Mouse (Mus musculus): ENCODE measurements around the gene Eef2.
"Not testable (repeated sequence)": the region's sequence is repeated elsewhere in the genome, so short reads cannot be mapped to it uniquely, and the experiment has no call there.

Gene Eef2

DNA sequence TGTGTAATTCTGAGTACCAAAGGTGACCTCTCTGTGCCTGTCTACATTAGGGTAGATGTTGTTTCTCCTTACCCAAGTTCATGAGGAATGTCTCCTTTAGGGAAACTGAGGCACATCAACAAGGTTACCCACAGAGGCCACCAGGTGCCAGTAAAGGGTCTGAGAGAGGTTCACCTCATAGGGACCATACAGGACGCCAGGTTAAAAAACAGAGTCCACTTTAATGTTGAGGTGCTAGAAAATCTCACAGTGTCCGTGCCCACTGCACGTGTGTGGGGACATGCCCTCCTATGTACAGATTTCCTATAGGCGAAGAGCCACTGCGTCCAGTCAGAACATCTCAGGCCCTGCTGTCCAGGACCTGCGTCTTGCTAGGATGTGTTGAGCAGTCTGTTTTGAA is 22.6 kb downstream of the Eef2 start:
- DNase-seq (ENCODE audit: low read depth in 1 of 2, low spot score in 2 of 2) = no peak

DNA sequence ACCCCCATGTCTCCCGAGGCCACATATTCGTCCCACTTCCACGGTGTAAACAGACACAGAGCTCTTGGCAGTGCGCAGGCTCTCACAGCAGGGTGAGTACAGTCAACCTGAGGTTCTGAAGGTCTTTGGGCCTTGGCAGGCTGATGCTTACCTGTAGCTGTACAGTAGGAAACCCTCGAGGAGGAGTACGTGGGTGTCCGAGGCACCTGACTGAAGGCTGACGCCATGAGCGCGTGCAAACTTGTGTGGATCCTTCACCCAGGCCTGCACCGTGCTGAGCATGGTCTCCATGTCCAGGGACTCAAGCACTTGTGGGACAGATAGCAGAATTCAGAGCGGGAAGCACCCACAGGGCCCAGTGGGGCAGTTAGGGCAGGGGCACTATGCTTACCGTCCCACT is 23.7 kb downstream of the Eef2 start:
- no peak for DNase-seq (ENCODE audit: low read depth in 1 of 2, low spot score in 2 of 2)

DNA sequence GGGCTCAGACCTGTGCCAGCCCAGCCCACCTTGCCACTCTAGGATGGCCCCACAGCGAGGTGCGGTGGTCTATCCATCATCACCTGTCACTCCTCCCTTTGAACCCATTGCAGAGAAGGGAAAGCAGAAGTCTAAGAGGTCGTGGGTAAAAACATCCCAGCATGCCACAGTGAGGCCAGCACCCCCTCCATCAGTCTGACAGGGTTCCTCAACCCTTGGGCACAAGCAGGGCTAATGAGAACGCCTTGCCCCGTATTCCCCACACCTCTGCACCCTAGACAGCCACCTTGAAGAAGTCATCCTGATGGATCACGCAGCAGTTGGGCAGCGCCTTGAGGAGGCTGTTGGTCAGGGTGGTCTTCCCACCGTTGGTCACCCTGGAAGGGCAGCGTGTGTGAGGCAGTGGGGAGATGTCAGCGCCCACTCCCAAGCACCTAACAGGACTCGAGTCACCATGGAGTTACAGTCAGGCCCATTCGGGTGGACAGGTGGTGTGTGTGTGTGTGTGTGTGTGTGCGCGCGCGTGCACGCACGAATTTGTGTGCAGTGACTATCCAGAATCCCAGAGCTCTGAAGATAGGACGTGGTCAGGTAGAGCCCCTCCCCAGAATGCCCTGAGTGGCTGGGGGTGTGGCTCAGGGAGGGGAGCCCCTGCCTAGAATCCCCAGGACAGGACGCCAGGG is 24.3 kb downstream of the Eef2 start:
- no peak for DNase-seq (ENCODE audit: low read depth in 1 of 2, low spot score in 2 of 2)

DNA sequence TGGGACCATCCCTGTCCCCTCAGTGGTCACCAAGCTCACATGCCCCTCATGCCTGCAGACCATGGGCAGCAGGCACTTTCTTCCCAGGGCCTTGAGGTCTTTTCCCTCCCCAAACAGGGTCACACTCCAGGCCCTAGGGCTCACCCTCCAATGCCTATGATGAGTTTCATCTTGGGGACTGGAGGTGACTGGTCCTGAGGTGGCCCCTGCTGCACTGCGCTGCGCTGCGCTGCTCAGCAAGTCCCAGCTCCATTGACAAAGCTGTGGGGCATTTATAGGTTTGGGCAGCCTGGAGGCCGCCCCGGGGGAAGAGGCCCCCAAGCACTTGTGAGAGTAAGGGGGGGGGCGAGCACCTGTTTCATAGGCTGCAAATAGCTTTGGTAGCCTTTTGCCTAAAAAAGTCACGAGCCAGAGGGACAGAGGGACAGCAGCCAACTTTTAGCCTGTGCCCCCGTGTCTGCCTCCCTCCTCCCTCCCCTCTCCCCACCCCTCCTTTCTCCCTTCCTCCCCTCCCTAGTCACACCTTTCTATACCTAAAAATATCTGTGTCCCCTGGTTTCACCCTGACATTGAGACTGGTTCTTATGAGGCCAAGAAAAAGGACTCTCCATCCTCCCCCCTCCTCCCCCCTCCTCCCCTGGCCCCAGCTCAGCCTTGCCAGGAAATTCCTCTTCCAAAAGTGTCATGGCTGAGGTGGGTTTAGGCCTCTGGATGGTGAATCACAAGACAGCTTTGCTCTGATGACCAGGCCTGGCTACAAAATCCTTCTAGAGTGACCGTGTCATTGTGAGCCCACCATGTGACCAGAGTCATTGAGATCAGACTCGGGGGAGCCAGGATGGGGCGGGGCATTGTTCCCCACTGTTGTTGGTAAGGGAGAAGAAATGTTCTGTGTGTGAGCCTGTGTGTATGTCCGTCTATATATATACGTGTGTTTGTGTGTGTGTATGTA is 25.7 kb downstream of the Eef2 start, which contains the start of gene Nmrk2:
Nmrk2 (minus strand) TSS at position 245 of the 952 bp plus-strand sequence.
- no peak for DNase-seq (ENCODE audit: low read depth in 1 of 2, low spot score in 2 of 2)

DNA sequence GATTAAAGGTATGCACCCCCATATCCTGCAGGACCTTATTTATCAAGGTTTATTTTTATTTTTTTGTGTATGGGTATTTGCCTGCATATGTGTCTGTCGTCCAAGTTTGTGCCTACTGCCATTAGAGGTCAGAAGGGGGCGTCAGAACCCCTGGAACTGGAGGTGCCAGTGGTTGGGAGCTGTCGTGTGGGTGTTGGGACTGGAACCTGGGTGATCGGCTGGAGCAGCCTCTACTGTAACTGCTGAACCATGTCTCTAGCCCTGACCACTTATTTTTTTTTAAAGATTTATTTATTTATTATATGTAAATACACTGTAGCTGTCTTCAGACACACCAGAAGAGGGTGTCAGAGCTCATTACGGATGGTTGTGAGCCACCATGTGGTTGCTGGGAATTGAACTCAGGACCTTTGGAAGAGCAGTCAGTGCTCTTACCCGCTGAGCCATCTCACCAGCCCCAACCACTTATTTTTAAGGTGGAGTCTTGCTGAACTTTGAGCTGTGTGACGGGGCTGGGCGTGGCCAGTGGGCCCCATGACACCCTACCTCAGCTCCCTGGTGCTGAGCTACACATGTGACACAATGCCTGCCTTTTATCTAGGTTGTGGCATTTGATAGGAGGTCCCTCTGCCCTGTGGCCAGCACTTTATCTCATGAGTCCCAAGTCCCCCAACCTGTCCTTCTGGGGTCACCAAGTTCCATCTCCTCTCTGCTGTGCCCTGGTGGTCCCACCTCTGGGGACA is 26.7 kb downstream of the Eef2 start:
- no peak for DNase-seq (ENCODE audit: low read depth in 1 of 2, low spot score in 2 of 2)

DNA sequence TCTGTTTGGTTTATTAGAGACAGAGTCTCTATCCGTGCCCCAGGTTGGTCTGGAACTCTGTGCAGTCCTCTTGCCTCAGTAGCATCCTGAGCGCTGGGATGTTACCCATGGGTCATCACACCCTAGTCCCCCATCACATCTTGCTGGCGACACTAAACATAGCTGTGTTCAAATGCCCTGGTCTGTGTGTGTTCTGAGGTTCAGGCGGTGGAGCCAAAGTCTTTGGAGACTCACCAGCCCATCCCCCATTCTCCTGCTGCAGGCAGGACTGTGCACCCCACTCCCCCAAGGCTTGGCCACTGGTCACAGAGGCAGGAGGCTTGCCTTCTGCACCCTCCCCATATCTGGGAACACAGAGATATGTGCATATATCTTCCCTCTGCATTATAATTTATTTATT is 27.7 kb downstream of the Eef2 start:
- DNase-seq (ENCODE audit: low read depth in 1 of 2, low spot score in 2 of 2) = no peak

DNA sequence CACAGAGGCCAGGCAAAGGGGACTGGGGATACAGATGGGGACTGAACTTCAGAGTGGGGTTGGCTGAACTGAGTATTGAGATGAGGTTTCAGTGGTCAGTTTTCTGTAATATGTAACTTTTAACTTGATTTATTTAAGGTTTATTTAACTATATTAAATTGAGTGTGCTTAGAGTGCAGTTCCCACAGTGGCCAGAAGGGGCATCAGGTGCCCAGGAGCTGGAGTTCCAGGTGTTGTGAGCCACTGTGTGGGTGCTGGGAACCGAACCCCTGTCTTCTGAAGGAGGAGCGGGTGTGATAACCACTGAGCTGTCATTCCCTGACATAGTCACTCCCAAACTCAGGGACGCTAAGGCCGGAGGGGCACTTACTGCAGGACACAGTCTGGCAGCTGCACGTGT is 33.7 kb downstream of the Eef2 start:
- DNase-seq (ENCODE audit: low read depth in 1 of 2, low spot score in 2 of 2) = no peak

DNA sequence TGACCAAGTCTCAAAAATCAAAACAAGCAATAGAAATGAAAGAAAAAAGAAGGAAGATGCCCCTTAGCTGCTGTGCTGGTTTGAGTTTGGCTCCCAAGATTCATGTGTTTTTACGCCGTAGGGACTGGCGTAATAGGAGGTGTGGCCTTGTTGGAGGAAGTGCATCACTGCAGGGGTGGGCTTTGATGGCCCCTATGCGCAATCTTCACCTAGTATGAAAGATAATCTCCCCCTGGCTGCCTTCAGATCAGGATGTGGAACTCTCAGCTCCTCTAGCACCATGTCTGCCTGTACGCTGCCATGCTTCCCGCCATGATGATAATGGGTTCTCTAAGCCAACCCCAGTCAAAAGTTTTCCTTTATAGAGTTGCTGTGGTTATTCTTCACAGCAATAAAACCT is 39.8 kb downstream of the Eef2 start:
- no peak for DNase-seq (ENCODE audit: low read depth in 1 of 2, low spot score in 2 of 2)

DNA sequence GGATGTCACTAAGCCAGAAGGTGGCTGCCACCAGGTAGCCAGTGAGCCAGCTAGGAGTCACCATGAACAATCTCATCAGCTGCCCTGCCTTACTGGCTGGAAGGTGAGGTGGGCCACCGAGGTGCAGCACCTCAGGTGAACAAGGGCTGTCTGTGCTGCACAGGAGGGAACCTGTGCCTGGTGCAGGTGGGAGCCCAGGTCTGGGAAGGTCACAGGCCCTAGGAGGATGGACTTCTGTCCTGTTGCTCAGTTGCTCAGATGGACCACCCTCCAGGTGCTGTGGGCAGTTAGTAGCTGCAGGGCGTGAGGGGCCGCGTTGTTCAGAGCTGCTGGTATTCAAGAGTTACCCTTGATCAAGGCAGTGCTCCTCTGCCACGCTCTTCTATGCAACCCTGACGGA is 40.4 kb downstream of the Eef2 start:
- DNase-seq (ENCODE audit: low read depth in 1 of 2, low spot score in 2 of 2) = no peak

DNA sequence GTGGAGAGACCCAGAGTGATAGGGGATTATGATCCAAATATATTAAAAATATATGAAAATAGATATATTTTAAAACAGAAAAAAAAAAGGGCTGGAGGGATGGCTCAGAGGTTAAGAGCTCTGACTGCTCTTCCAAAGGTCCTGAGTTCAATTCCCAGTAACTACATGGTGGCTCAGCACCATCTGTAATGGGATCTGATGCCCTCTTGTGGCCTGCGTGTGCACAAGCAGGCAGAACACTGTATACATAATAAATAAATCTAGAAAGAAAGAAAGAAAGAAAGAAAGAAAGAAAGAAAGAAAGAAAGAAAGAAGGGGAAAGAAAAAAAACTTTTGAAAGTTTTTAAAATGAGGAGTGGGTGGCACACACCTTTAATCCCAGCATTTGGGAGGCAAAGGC is 40.8 kb downstream of the Eef2 start:
- not testable (repeated sequence) for DNase-seq (ENCODE audit: low read depth in 1 of 2, low spot score in 2 of 2)

DNA sequence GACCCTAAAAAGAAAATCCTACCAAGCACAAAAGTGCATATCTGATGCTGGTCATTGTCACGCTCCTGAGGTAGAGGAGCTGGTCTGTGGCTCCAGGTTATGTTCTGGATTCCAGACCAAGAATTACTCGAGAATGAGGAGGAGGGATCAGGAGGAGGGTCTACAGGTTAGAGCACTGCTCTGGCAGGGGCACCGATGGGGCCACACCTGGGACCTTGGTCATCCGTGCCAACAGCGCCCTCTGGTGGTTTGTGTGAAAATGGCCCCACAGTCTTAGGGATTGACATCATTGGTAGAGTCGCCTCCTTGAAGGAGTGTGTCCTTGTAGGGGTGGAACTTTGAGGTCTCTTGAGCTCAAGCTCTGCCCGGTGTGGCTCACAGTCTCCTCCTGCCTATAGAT is 41.5 kb downstream of the Eef2 start:
- DNase-seq (ENCODE audit: low read depth in 1 of 2, low spot score in 2 of 2) = peak in 1 of 2 experiments; percentile 54

DNA sequence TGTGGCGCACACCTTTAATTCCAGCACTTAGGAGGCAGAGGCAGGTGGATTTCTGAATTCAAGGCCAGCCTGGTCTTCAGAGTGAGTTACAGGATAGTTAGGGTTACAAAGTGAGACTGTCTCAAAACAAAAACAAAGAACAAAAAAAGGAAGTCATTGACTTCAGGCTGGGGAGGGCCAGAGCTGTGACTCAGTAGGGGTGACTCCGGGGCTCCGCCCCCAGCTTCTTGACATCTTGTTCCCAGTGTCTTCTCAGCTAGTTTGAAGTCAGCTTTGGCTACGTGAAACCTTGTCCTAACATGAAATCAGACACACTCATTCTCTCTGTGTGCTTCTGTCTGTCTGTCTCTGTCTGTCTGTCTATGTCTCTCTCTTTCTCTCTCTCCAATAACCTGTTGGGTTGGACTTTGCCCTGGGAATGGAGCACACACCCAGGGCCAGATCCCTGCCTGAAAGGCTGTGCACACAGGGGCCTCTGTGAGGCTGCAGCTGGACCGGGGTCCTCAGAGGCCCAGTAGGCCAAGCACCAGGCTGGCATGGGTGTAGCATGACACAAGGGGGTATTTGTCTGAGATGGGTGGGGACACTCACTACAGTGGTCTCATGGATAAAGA is 45.1 kb downstream of the Eef2 start:
- no peak for DNase-seq (ENCODE audit: low read depth in 1 of 2, low spot score in 2 of 2)

DNA sequence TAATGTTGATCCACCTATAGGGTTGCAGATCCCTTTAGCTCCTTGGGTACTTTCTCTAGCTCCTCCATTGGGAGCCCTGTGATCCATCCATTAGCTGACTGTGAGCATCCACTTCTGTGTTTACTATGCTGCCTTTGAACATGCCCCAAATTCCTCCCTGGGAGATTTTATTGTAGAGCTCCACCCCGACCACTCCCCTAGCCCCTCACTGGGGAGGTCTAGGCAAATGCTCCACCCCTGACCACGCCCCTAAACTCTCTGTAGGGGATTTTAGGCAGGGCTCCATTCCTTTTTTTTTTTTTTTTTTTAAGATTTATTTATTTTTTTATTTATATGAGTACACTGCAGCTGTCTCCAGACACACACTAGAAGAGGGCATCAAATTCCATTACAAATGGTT is 47.3 kb downstream of the Eef2 start:
- DNase-seq (ENCODE audit: low read depth in 1 of 2, low spot score in 2 of 2) = not testable (repeated sequence)

DNA sequence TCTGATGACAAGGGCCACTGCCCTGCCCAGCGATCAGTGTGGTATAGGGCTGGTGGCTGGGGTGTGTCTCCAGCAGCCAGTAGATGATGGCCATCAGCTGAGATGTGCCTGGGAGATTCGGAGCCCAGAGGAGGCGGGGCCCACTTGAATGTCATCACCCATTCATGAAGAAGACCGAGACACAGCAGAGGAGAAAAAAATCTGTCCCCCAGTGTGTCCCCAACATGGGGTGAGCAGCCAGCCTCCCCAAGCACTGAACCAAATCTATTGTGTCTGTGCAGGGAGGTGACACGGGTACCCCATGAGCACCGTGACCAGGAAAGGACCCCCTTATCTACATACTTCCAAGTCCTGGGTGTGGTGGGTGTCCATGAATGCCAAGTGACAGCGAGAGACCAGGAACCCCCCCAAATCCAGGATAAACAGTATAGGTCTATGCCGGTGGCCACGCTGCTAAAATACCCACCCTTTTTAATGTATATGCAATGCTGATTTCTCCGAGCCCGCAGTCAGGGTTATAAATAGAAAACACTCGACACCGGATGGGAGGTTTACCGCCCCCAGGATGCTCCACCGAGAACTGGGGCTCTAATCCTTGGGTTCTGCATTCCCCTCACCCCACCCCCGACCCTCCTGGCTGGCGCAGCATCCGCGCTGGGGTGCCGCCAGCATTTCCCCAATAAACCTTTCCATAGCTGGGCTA is 53.5 kb downstream of the Eef2 start:
- no peak for DNase-seq (ENCODE audit: low read depth in 1 of 2, low spot score in 2 of 2)

DNA sequence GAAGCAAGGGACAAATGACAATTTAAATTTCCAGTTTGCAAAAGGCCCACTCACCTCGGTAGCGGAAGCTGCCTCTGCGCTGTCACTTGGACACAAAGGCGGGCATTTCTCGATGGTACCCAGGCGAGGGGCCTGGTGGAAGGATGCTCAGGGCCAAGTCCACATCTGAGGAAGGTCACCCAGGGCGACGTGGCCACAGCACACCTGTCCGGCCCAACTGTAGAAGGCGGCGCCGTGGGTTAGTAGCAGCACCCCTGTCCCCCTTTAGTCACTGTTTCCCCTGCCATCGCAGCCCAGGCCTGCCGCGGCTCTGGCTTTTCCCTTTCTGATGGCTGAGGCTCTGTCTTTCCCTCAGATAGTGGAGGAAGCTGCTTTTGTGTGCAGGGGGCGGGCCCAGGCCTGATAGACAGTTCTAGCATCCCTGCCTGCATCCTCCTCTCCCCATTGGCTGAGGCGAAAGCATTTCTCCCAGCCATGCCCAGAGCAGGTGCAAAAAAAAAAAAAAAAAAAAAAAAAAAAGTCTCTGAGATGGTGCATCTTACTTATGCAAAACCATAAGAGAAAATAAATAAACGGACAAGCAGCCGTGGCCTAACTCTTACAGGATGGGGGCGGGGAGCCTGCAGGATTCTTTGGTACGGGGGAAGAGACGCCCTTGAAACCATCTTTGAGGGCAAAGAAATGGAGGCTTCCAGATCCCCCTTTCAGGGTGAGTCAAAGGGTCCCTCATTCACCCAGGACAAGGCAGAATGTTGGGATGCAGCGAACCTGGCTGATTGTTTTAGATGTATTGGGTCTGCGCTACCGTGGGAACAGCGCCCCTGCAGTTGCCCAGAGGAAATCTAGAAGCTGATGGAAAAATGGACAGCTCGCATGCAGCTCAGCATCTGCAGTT is 54.3 kb downstream of the Eef2 start, which contains the start of gene Atcay:
Atcay (minus strand) TSS at position 396 of the 895 bp plus-strand sequence.
- no peak for DNase-seq (ENCODE audit: low read depth in 1 of 2, low spot score in 2 of 2)

DNA sequence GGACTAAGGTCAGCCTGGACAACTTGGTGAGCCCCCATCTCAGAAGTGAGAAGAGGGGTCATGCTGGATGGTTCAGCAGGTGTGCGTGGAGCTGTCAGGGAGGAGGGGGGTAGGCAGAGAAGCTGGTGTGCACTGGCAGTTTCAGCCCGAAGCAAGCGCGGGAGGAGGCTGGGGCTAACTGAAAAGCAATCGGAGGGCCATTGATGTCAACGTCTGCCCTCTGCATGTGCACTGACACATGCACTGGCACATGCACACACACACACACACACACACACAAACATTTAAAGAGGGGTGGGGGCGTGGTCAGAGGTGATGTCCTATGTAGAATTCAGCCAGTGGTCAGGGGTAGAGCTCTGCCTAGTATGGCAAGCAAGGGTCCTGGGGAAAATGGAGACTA is 55.0 kb downstream of the Eef2 start:
- DNase-seq (ENCODE audit: low read depth in 1 of 2, low spot score in 2 of 2) = no peak
